Mouse (Mus musculus) spleen, adult 2 months (tissue): ENCODE measurements at regions not wholly inside any gene's neighbourhood (a gene's known extent, or its start where the extent isn't known, plus 50 kb on each side); places are given as distances from the start of the nearest gene placed in this dataset.

Experiments used
- DNase-seq, 2 experiments: peaks; one replicate each; pipeline versions ENCODE4 v3.0.0 to v3.0.0-alpha.2; 2012 to 2021; ENCODE audit warnings: low spot score in 2 of 2, low read depth in 1 of 2
- H3K27ac ChIP-seq: fragments of 200-500 bp; 2 replicates; pipeline ENCODE4 v1.5.1; 2012; ENCODE audit warnings: low read length, inconsistent platforms; ENCODE audit not compliant: insufficient read depth
- H3K27me3 ChIP-seq: fragments of 200-500 bp; 2 replicates; pipeline ENCODE4 v1.6.1; 2012; ENCODE audit warnings: mild to moderate bottlenecking, moderate library complexity, low read length, inconsistent platforms; ENCODE audit not compliant: control insufficient read depth, insufficient read depth
- H3K36me3 ChIP-seq: fragments of 200-500 bp; 2 replicates; pipeline ENCODE4 v1.6.1; 2012; ENCODE audit warnings: mild to moderate bottlenecking, low read length, inconsistent platforms; ENCODE audit not compliant: control insufficient read depth, insufficient read depth
- H3K4me1 ChIP-seq: fragments of 200-500 bp; 2 replicates; pipeline ENCODE4 v1.6.1; 2011; ENCODE audit warnings: inconsistent platforms; ENCODE audit not compliant: control insufficient read depth, insufficient read depth, insufficient read length
- H3K4me3 ChIP-seq: fragments of 200-500 bp; 2 replicates; pipeline ENCODE4 v1.5.1; 2011; ENCODE audit warnings: mild to moderate bottlenecking, inconsistent platforms; ENCODE audit not compliant: insufficient read depth, insufficient read length; ENCODE audit errors: extremely low read depth
- CTCF ChIP-seq: fragments of 200-500 bp; IDR thresholded peaks from 2 replicates; pipeline ENCODE4 v1.5.1; 2011; ENCODE audit warnings: mild to moderate bottlenecking, inconsistent platforms; ENCODE audit not compliant: insufficient read depth, insufficient read length, insufficient replicate concordance; ENCODE audit errors: extremely low read depth
- POLR2A ChIP-seq: fragments of 200-500 bp; IDR thresholded peaks from 2 replicates; pipeline ENCODE4 v1.6.1; 2011; ENCODE audit warnings: low read depth, low read length, inconsistent platforms
- WGBS: fragments of 180-500 bp; shearing (Covaris S2); methylation state at CpG from one replicate; pipeline ENCODE4 v1.1.7; 2018; 5-methylcytosine and 5-hydroxymethylcytosine counted together

DNA sequence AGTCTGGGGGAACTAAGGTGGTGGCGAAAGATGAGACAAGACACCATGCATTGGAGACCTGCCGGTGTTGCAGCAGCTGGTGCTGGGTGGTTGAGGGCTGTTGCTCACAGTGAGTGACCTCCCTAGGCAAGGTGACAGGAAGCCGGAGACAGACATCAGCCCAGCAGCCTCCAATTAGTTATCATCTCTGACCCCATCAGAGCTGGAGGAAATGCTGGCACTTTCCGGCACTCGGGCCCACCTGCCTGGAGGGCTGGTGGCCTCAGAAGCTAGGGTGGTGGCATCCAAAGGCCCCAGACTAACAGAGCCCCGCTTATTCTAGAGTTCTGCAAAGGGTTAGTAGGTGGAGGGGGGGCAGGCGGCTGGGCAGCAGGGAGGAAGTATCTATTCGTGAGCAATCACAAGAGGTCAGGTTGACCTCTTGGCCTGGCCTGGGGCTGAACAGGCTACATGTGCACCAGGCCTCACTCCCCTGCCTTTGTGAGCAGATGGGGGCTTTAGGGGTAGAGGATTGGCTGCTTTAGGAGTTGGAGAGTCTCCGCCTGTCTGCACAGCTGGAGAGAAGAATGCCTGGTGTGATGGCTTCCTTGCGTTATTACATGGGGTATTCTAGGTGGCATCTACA is 427.0 kb downstream of the Med13l start:
- no peaks in the 10 kb centered on the region for H3K36me3 ChIP-seq
- TF ChIP-seq POLR2A (no peak), CTCF (no peak)
- no peaks in the 10 kb centered on the region for H3K27me3 ChIP-seq
- WGBS: 76% methylated on average over 10 of the region's 10 CpGs
- DNase-seq: no peak
- H3K4me1 ChIP-seq: no peaks in the 10 kb centered on the region
- H3K4me3 ChIP-seq: no peak overlapping the region
- no peak overlapping the region for H3K27ac ChIP-seq

DNA sequence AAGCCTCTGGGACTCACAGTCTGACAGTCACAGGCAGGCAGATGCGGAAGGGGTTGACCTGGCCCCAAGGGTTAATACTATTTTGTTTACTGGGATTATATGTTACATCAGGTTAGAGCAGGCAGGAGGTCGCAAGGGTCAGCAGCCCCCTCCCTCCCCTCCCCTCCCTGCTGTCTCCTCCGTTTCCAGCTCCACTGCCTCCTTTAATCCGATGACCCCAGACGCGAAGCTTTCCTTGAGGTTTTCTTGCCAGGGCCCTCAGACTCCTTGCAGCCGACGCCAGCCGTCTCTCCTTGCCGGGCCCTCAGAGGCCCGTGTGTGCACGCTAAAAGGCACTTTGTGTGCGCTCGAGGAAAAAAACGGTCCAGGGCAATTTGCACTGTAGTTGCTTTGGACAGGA is 438.6 kb downstream of the Med13l start:
- Histone ChIP-seq H3K4me1 (no peaks in the 10 kb centered on the region), H3K4me3 (no peak overlapping the region), H3K27me3 (no peaks in the 10 kb centered on the region), H3K27ac (no peak overlapping the region), H3K36me3 (no peaks in the 10 kb centered on the region)
- no peak for DNase-seq
- no peak for TF ChIP-seq POLR2A
- TF ChIP-seq CTCF: no peak
- WGBS: 38% methylated on average over 15 of the region's 15 CpGs

DNA sequence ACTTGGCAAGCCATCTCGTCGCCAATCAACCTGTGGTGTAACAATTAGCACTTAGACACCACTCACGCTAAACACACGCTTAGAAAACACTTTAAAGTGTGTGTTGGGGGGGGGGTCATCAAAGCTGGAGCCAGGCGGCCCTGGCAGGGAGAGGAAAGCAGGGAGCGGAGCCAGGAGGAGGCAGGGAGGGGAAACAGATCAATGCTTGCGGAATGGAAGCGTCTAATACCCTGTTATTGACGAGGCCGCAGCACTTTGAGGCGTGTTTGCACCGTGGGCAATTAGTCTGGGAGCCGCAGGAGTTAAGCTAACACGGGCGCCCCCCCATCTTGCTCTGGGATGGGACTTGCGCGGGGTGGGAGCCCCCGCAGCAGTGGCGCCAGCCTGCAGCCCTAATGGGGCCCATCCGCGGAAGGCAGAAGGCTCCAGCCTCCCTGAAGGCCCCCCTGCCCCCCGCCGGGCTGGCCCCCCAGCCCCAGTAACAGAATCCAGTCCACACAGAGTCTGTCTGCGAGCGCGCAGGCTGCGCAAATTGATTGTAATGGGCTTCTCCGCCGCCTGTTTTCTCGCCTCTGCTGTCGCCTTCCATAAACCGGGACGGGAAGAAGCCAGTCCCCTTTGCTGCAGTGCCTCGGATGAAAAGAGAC is 445.5 kb downstream of the Med13l start:
- DNase-seq: no peak
- 17% methylated on average over 34 of the region's 34 CpGs for WGBS
- H3K36me3 ChIP-seq: no peaks in the 10 kb centered on the region

DNA sequence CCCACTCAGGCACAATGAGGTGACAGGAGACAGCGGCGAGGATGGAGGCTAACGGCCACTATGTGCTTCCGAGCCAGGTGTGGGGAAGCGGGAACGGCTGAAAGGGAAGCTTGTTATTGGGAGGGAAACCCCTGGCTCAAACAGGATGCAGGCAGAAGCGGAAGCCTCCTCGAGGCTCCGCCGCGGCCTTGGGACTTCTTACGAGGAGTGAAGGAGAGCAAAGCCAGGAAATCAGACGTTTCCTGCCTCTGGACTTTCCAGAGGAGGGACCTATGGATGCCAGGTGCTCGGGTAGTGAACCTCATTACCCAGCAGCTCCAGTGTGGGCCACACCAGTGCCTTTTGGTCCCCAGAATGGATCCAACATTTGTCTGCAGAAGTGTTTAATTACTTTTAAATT is 449.6 kb downstream of the Med13l start:
- H3K4me1 ChIP-seq: no peaks in the 10 kb centered on the region

More for the DNA sequence above, 445.5 kb downstream of the Med13l start:
- no peak for TF ChIP-seq POLR2A
- TF ChIP-seq CTCF: no peak
- Histone ChIP-seq H3K27ac (no peak overlapping the region), H3K4me3 (no peak overlapping the region), H3K27me3 (no peaks in the 10 kb centered on the region), H3K4me1 (no peaks in the 10 kb centered on the region)

DNA sequence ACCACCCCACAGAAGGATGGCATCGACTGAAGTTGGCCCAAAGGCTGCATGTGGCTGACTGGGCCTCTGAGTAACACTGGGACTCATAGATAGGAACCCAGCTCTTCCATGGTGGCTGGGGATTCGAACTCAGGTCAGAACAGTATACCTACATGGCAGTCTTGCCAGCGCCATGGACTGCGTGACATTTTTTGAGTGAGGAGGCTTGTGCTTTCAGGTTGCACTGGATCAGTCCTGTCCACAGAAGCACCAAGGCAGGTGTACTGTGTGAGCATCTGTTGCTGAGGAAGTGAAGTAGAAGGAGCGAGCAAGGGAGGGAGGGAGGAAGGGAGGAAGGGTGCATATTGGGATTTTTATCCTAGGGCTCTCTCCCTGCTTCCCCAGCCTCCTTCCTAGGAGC is 454.7 kb downstream of the Med13l start:
- TF ChIP-seq POLR2A: no peak
- TF ChIP-seq CTCF: no peak
- H3K4me1 ChIP-seq: no peaks in the 10 kb centered on the region
- no peaks in the 10 kb centered on the region for H3K36me3 ChIP-seq
- no peak overlapping the region for H3K4me3 ChIP-seq
- 78% methylated on average over 5 of the region's 5 CpGs for WGBS
- no peak for DNase-seq
- H3K27me3 ChIP-seq: no peaks in the 10 kb centered on the region
- H3K27ac ChIP-seq: no peak overlapping the region

More for the DNA sequence above, 449.6 kb downstream of the Med13l start:
- Histone ChIP-seq H3K27me3 (no peaks in the 10 kb centered on the region), H3K36me3 (no peaks in the 10 kb centered on the region), H3K27ac (no peak overlapping the region), H3K4me3 (no peak overlapping the region)
- TF ChIP-seq CTCF (no peak), POLR2A (no peak)
- WGBS: 23% methylated on average over 14 of the region's 14 CpGs
- no peak for DNase-seq

DNA sequence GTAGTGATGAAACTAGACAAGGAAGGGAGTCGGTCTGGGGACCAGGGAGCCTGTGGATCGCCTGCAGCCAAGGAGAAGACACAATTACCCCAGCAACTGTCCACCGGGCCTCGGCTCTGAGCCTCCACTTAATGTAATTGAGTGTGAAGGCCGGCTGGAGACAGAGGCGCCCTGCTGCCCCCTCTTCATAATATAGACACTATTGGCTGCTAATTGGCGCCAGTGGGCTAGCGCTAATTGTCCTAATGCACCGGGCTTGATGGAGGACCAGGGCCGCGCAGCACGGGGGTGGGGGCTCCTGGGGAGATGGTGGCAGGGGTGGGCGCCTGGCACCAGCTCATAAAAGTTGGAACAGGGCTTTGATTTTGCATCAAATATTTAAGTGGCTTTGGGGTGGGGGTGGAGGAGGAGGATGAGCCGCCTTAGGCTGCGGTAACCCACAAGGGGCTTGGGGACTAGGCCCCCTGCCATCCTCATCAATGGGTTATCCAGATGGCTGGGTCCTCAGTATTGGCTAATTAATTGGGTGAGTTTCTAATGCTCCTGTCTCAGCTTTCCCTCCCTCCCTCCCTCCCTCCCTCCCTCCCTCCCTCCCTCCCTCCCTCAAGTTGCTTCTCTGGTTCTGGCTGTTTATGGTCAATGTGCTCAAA is 455.3 kb downstream of the Med13l start:
- no peak overlapping the region for H3K4me3 ChIP-seq
- no peaks in the 10 kb centered on the region for H3K36me3 ChIP-seq
- WGBS: 60% methylated on average over 15 of the region's 15 CpGs
- no peak for TF ChIP-seq CTCF
- TF ChIP-seq POLR2A: no peak
- H3K27ac ChIP-seq: no peak overlapping the region
- H3K27me3 ChIP-seq: no peaks in the 10 kb centered on the region
- H3K4me1 ChIP-seq: no peaks in the 10 kb centered on the region
- no peak for DNase-seq

DNA sequence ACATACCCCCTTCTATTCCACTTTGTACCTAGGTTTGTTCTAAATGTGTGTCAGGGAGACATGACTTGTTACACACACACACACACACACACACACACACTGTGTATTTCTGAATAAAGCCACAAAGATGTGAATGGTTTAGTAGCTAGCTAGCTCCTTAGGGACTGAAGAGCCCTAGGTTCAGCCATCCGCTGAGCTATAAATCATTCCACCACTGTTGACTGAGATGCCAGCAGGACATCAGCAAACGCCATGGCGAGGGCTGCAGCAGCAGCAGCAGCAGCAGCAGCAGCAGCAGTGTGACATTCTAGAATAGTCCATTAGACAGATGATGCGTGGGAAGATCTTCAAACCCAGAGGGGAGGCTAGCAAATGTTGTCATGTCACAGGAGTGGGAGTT is 455.9 kb downstream of the Med13l start:
- Histone ChIP-seq H3K4me3 (no peak overlapping the region), H3K27me3 (no peaks in the 10 kb centered on the region), H3K36me3 (no peaks in the 10 kb centered on the region), H3K4me1 (no peaks in the 10 kb centered on the region), H3K27ac (no peak overlapping the region)
- WGBS: 59% methylated on average over 4 of the region's 4 CpGs
- no peak for TF ChIP-seq CTCF
- TF ChIP-seq POLR2A: no peak
- no peak for DNase-seq
